Mouse (Mus musculus): ENCODE measurements at regions not wholly inside any gene's neighbourhood (a gene's known extent, or its start where the extent isn't known, plus 50 kb on each side); places are given as distances from the start of the nearest gene placed in this dataset.

GRCm38 (mm10) chr6:31883726-31884125, 166.3 kb upstream of the 1700012A03Rik start:
- Histone ChIP-seq H3K4me3 (no peak overlapping the region), H3K27ac (no peak overlapping the region)
- no peak for TF ChIP-seq CTCF (conservative IDR thresholded peaks at IDR 0.05)
- DNase-seq (ENCODE audit: low spot score in 2 of 2): no peak

GRCm38 (mm10) chr6:31874616-31875015, 175.4 kb upstream of the 1700012A03Rik start:
- DNase-seq (ENCODE audit: low spot score in 2 of 2): no peak
- TF ChIP-seq CTCF (conservative IDR thresholded peaks at IDR 0.05): no peak
- no peak overlapping the region for H3K27ac ChIP-seq
- H3K4me3 ChIP-seq: no peak overlapping the region

- DNase-seq (ENCODE audit: low spot score in 2 of 2): no peak
- no peak overlapping the region for H3K4me3 ChIP-seq
- no peak overlapping the region for H3K27ac ChIP-seq
- TF ChIP-seq CTCF (conservative IDR thresholded peaks at IDR 0.05): no peak
Measured at GRCm38 (mm10) chr6:31873911-31874310, 176.1 kb upstream of the 1700012A03Rik start.

- no peak for TF ChIP-seq CTCF (conservative IDR thresholded peaks at IDR 0.05)
- DNase-seq (ENCODE audit: low spot score in 2 of 2): no peak
- H3K27ac ChIP-seq: no peak overlapping the region
- H3K4me3 ChIP-seq: no peak overlapping the region
Measured at GRCm38 (mm10) chr6:31871766-31872165, 178.3 kb upstream of the 1700012A03Rik start.

- Histone ChIP-seq H3K4me3 (no peak overlapping the region), H3K27ac (no peak overlapping the region)
- TF ChIP-seq CTCF (conservative IDR thresholded peaks at IDR 0.05): no peak
- DNase-seq (ENCODE audit: low spot score in 2 of 2): no peak
Measured at GRCm38 (mm10) chr6:31861996-31862395, 188.1 kb upstream of the 1700012A03Rik start.

- Histone ChIP-seq H3K27ac (no peak overlapping the region), H3K4me3 (no peak overlapping the region)
- no peak for DNase-seq (ENCODE audit: low spot score in 2 of 2)
- TF ChIP-seq CTCF (conservative IDR thresholded peaks at IDR 0.05): no peak
Measured at GRCm38 (mm10) chr6:31859621-31860020, 190.4 kb upstream of the 1700012A03Rik start.

GRCm38 (mm10) chr6:31854261-31854660, 195.8 kb upstream of the 1700012A03Rik start:
- Histone ChIP-seq H3K4me3 (no peak overlapping the region), H3K27ac (no peak overlapping the region)
- no peak for TF ChIP-seq CTCF (conservative IDR thresholded peaks at IDR 0.05)
- no peak for DNase-seq (ENCODE audit: low spot score in 2 of 2)

- DNase-seq (ENCODE audit: low spot score in 2 of 2): no peak
- peak; percentile 68 for TF ChIP-seq CTCF (conservative IDR thresholded peaks at IDR 0.05)
- Histone ChIP-seq H3K27ac (no peak overlapping the region), H3K4me3 (no peak overlapping the region)
Measured at GRCm38 (mm10) chr6:31846319-31846718, 203.7 kb upstream of the 1700012A03Rik start.

- TF ChIP-seq CTCF (conservative IDR thresholded peaks at IDR 0.05): no peak
- Histone ChIP-seq H3K4me3 (no peak overlapping the region), H3K27ac (no peak overlapping the region)
- DNase-seq (ENCODE audit: low spot score in 2 of 2): no peak
Measured at GRCm38 (mm10) chr6:31845671-31846070, 204.4 kb upstream of the 1700012A03Rik start.

- peak; percentile 61 for TF ChIP-seq CTCF (conservative IDR thresholded peaks at IDR 0.05)
- Histone ChIP-seq H3K27ac (no peak overlapping the region), H3K4me3 (no peak overlapping the region)
- no peak for DNase-seq (ENCODE audit: low spot score in 2 of 2)
Measured at GRCm38 (mm10) chr6:31840621-31841020, 209.4 kb upstream of the 1700012A03Rik start.

GRCm38 (mm10) chr6:31838588-31838987, 211.5 kb upstream of the 1700012A03Rik start:
- H3K4me3 ChIP-seq: no peak overlapping the region
- no peak for DNase-seq (ENCODE audit: low spot score in 2 of 2)
- TF ChIP-seq CTCF (conservative IDR thresholded peaks at IDR 0.05): peak; percentile 73

GRCm38 (mm10) chr6:31835795-31836194, 214.3 kb upstream of the 1700012A03Rik start:
- Histone ChIP-seq H3K4me3 (no peak overlapping the region), H3K27ac (no peak overlapping the region)
- no peak for DNase-seq (ENCODE audit: low spot score in 2 of 2)
- TF ChIP-seq CTCF (conservative IDR thresholded peaks at IDR 0.05): no peak

More at GRCm38 (mm10) chr6:31838588-31838987, 211.5 kb upstream of the 1700012A03Rik start:
- H3K27ac ChIP-seq: no peak overlapping the region

GRCm38 (mm10) chr6:31834503-31834902, 215.5 kb upstream of the 1700012A03Rik start:
- Histone ChIP-seq H3K4me3 (no peak overlapping the region), H3K27ac (no peak overlapping the region)
- no peak for DNase-seq (ENCODE audit: low spot score in 2 of 2)
- TF ChIP-seq CTCF (conservative IDR thresholded peaks at IDR 0.05): no peak

GRCm38 (mm10) chr6:31830610-31831009, 219.4 kb upstream of the 1700012A03Rik start:
- peak; percentile 39 to 66 for DNase-seq (ENCODE audit: low spot score in 2 of 2)
- Histone ChIP-seq H3K4me3 (no peak overlapping the region), H3K27ac (no peak overlapping the region)
- TF ChIP-seq CTCF (conservative IDR thresholded peaks at IDR 0.05): no peak

GRCm38 (mm10) chr6:31823616-31824015, 226.4 kb upstream of the 1700012A03Rik start:
- DNase-seq (ENCODE audit: low spot score in 2 of 2): no peak
- no peak for TF ChIP-seq CTCF (conservative IDR thresholded peaks at IDR 0.05)
- Histone ChIP-seq H3K27ac (no peak overlapping the region), H3K4me3 (no peak overlapping the region)

All from layer of hippocampus, adult 2 months (tissue).